Mouse (Mus musculus): ENCODE data around the gene Ppp3ca. TPM values are rescaled to one million over a fixed set of nuclear protein-coding genes. Genes with fewer than 3 reads are reported as not detected.

Ppp3ca gene
- polyA plus RNA-seq, 1 experiment from 2014 or later, result 67.2 TPM

- H3K27me3 ChIP-seq (ENCODE audit: control insufficient read depth, insufficient read depth, low read length), result no peaks in the 10 kb centered on the region
- no peak overlapping the region for H3K4me3 ChIP-seq (ENCODE audit: control insufficient read depth in 1 of 2, insufficient read depth in 1 of 2, low read depth in 1 of 2, low read length in 2 of 2)
- no peak for ATAC-seq (ENCODE audit: insufficient number of reproducible peaks, insufficient read depth, low FRiP score, low read depth)
- no peak overlapping the region for H3K27ac ChIP-seq (replicated peaks in 1 of 2; ENCODE audit: control insufficient read depth in 1 of 2, insufficient read depth in 1 of 2, low read depth in 2 of 2, low read length in 2 of 2)
- 79% methylated on average over 3 of the region's 3 CpGs for WGBS
- no peaks in the 10 kb centered on the region for H3K9me3 ChIP-seq (ENCODE audit: control insufficient read depth, low read length)
- H3K9ac ChIP-seq (ENCODE audit: low read length), result no peak overlapping the region
- H3K4me1 ChIP-seq (ENCODE audit: control insufficient read depth in 2 of 2, insufficient read depth in 2 of 2, low read length in 2 of 2), result no peaks in the 10 kb centered on the region
- no peak overlapping the region for H3K4me2 ChIP-seq (ENCODE audit: low read length)
- no peaks in the 10 kb centered on the region for H3K36me3 ChIP-seq (ENCODE audit: control insufficient read depth, insufficient read depth, low read length)
Observed at GRCm38 (mm10) chr3:136986096-136986881, 316.4 kb downstream of the Ppp3ca start.

Small RNAs within 50 kb of the gene (microRNA-seq; reads per million reads assigned to microRNA genes)
- gene Gm44327, result not detected

Data from heart, embryonic 14.5 days (tissue).